Mouse (Mus musculus) cerebellum, postnatal 36 days (tissue): Measurements from ENCODE around the gene Cd7.

Experiments
- DNase-seq, 2 experiments: peaks; one replicate each; pipeline ENCODE4 v3.0.0; 2021 to 2022; ENCODE audit warnings: mixed read lengths in 2 of 2

Cd7 gene

GRCm38 (mm10) chr11:120990126-120990781, 49.0 kb downstream of the Cd7 start:
- DNase-seq, result peak; percentile 27 to 37

- no peak for DNase-seq
Observed at GRCm38 (mm10) chr11:120989523-120989922, 49.7 kb downstream of the Cd7 start.

GRCm38 (mm10) chr11:120988410-120988809, 50.8 kb downstream of the Cd7 start:
- no peak for DNase-seq

- no peak for DNase-seq
Observed at GRCm38 (mm10) chr11:120987608-120988007, 51.6 kb downstream of the Cd7 start.
